Mouse (Mus musculus) kidney, adult 2 months (tissue): ENCODE results near the gene Hebp1. TPM values are rescaled to one million over a fixed set of nuclear protein-coding genes. Genes with fewer than 3 reads are reported as not detected.

Source experiments
- DNase-seq: peaks from one replicate; pipeline ENCODE4 v3.0.0; 2021
- H3K27ac ChIP-seq: fragments of 200-500 bp; 2 replicates; pipeline ENCODE4 v1.5.1; 2012; ENCODE audit warnings: low read depth, low read length, control low read depth, inconsistent platforms; ENCODE audit not compliant: insufficient read depth
- H3K27me3 ChIP-seq: fragments of 200-500 bp; replicated peaks from 2 replicates; pipeline ENCODE4 v1.6.1; 2012; ENCODE audit warnings: mild to moderate bottlenecking, moderate library complexity, low read length, inconsistent platforms; ENCODE audit not compliant: control insufficient read depth, insufficient read depth
- H3K36me3 ChIP-seq: fragments of 200-500 bp; 2 replicates; pipeline ENCODE4 v1.6.1; 2012; ENCODE audit warnings: mild to moderate bottlenecking, moderate library complexity, low read length, inconsistent platforms; ENCODE audit not compliant: control insufficient read depth, insufficient read depth
- H3K4me1 ChIP-seq: fragments of 200-500 bp; 2 replicates; pipeline ENCODE4 v1.6.1; 2011; ENCODE audit warnings: low read length; ENCODE audit not compliant: control insufficient read depth, insufficient read depth
- H3K4me3 ChIP-seq: fragments of 200-500 bp; 2 replicates; pipeline ENCODE4 v1.5.1; 2011; ENCODE audit warnings: mild to moderate bottlenecking, low read depth, low read length, control low read depth; ENCODE audit not compliant: insufficient read depth
- CTCF ChIP-seq: fragments of 200-500 bp; conservative IDR thresholded peaks from 2 replicates; pipeline ENCODE4 v1.5.1; 2011; ENCODE audit warnings: low read depth, mild to moderate bottlenecking, control low read depth, low read length, moderate library complexity, mixed read lengths; ENCODE audit not compliant: insufficient read depth, insufficient read length
- POLR2A ChIP-seq: fragments of 200-500 bp; IDR thresholded peaks from one replicate; pipeline ENCODE4 v1.6.1; 2011; ENCODE audit warnings: low read depth, low read length, control low read depth
- WGBS: fragments of 180-500 bp; shearing (Covaris S2); methylation state at CpG from one replicate; pipeline ENCODE4 v1.1.7; 2018; 5-methylcytosine and 5-hydroxymethylcytosine counted together
- polyA plus RNA-seq: library from polyadenylated mRNA; depleted of rRNA; stranded (reverse); fragments of >200 nt; gene quantifications from 2 replicates; pipeline ENCODE4 v1.2.3, GENCODE M21; 2012

Hebp1 gene
- polyA plus RNA-seq, 1 experiment: 82.9 TPM

DNA sequence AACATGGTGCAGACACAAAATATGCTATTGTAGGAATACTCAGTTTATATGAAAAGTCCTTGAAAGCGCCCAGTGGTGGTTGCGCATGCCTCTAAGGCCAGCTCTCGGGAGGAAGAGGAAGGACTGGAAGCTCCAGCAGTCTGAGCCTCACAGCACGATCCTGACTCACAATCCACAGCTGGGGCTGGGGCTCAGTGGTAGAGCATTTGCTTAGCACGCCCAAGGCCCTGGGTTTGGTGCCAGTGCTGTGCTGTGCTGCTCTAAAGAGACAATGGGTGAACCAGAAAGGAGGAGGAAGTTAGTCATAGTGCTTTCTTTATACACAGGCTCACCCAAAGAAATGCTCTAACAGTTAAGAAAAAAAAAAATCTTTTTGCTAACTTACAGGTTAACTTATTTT, 44.1 kb downstream of the Hebp1 start:
- Histone ChIP-seq H3K27me3 (no peaks in the 10 kb centered on the region), H3K4me1 (no peaks in the 10 kb centered on the region), H3K36me3 (no peaks in the 10 kb centered on the region), H3K27ac (no peak overlapping the region), H3K4me3 (no peak overlapping the region)
- 81% methylated on average over 5 of the region's 5 CpGs for WGBS
- no peak for TF ChIP-seq POLR2A
- DNase-seq: no peak

DNA sequence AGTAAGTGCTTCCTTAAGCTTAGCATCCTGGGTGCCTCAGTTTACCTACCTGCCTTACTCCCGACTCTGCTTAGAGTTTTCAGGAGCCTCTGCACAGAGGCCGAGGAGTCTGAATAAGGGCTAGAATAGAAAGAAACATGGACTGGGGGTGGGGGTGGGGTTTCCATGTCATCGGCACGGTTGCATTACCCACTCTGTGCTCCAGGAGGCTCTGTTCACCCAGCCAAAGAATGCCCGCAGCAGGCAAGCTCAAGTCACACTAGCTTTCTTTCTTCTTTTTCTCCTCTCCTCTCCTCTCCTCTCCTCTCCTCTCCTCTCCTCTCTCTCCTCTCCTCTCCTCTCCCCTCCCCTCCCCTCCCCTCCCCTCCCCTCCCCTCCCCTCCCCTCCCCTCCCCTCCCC, 47.5 kb downstream of the Hebp1 start:
- WGBS: 37% methylated on average over 5 of the region's 5 CpGs

DNA sequence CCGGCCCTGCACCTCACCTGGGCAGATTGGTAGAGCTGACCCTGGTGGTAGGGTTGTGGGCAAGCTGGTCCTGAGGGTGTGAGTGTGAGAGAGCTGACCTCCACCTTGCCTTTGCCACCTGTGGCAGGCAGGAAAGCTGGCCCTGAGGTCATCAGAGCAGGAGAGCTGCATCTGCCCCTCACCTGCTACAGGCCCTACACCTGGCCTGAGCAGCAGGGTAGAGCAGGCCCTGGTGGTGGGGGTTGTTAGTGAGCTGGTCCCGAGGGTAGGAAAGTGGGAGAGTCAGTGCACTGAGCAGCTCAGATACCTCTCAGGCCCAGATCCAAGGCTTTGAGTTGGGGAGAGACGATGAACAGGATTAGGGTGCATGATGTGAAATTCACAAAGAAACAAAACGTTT, 48.1 kb downstream of the Hebp1 start:
- no peaks in the 10 kb centered on the region for H3K27me3 ChIP-seq
- TF ChIP-seq CTCF (no peak), POLR2A (no peak)
- 89% methylated on average over 4 of the region's 4 CpGs for WGBS
- H3K36me3 ChIP-seq: no peaks in the 10 kb centered on the region
- no peak overlapping the region for H3K27ac ChIP-seq
- no peaks in the 10 kb centered on the region for H3K4me1 ChIP-seq
- no peak for DNase-seq
- H3K4me3 ChIP-seq: no peak overlapping the region

More for the DNA sequence above, 47.5 kb downstream of the Hebp1 start:
- no peak overlapping the region for H3K27ac ChIP-seq
- no peak overlapping the region for H3K4me3 ChIP-seq
- TF ChIP-seq CTCF: peak; percentile 71
- TF ChIP-seq POLR2A: no peak
- no peaks in the 10 kb centered on the region for H3K4me1 ChIP-seq
- H3K36me3 ChIP-seq: no peaks in the 10 kb centered on the region
- DNase-seq: no peak
- H3K27me3 ChIP-seq: no peaks in the 10 kb centered on the region

DNA sequence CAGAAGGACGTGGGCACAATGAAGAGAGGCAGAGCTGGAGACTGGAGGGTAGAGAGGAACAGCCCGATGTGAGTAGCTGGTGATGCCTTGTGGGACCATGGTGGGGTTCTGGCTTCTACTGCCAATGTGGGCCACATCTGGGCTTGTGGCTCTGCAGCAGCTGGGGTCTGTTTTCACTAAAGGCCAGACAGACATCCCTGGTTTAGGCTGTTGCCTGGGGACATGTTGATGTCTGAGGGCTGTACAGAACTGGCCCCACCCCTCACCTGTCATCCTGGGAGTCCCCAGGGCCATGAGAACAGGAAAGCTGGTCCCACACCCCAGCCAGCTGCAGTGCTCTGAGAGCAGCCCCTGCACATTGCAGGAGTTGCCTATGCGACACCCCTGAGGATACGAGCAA, 48.6 kb downstream of the Hebp1 start:
- TF ChIP-seq CTCF: no peak
- TF ChIP-seq POLR2A: no peak
- H3K4me1 ChIP-seq: no peaks in the 10 kb centered on the region
- H3K27ac ChIP-seq: no peak overlapping the region
- H3K36me3 ChIP-seq: no peaks in the 10 kb centered on the region
- H3K4me3 ChIP-seq: no peak overlapping the region
- DNase-seq: no peak
- H3K27me3 ChIP-seq: no peaks in the 10 kb centered on the region
- WGBS: 86% methylated on average over 4 of the region's 4 CpGs

DNA sequence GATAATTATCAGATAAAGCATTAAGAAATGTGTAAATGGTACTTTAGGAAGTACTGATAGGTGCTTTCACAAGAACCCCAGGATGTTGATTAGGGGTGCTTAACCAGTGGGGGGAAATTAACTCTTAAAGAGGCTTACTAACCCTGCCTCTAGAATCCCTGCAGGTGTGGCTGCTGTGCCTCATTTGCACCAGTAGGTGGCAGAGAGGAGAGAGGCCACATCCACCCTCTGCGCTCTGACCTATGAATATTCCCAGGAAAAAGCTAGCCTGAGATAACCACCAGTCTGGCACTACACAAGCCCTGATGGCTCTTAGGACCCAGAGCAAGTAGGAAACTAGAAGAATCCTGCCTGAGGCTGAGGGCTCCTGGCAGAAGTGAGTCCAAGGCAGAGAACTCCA, 49.3 kb downstream of the Hebp1 start:
- Histone ChIP-seq H3K27me3 (no peaks in the 10 kb centered on the region), H3K4me3 (no peak overlapping the region), H3K27ac (no peak overlapping the region), H3K4me1 (no peaks in the 10 kb centered on the region), H3K36me3 (no peaks in the 10 kb centered on the region)
- peak; percentile 30 for DNase-seq
- 39% methylated on average over 1 of the region's 1 CpGs for WGBS
- TF ChIP-seq POLR2A (no peak), CTCF (peak; percentile 82)

DNA sequence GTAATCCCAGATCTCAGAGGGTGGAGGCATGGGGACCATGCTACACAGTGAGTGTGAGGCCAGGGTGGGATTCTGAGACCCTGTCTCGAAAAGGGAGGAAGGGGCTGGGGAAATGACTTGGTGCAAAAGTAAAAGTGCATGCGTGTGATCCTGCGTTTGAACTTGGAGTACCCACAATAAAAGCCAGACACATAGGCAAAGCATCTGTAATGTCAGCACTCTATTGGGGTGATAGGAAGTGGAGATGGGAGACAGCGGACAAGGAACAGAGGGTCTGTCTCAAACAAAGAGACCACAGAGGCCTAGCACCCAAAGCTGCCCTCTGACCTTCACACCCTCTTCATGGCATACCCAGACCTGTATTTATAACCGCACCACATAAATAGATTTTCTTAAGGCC, 51.8 kb downstream of the Hebp1 start:
- WGBS: 92% methylated on average over 5 of the region's 5 CpGs
- Histone ChIP-seq H3K36me3 (no peaks in the 10 kb centered on the region), H3K4me3 (no peak overlapping the region), H3K27me3 (no peaks in the 10 kb centered on the region), H3K4me1 (no peaks in the 10 kb centered on the region), H3K27ac (no peak overlapping the region)
- no peak for TF ChIP-seq POLR2A
- TF ChIP-seq CTCF: no peak
- no peak for DNase-seq

DNA sequence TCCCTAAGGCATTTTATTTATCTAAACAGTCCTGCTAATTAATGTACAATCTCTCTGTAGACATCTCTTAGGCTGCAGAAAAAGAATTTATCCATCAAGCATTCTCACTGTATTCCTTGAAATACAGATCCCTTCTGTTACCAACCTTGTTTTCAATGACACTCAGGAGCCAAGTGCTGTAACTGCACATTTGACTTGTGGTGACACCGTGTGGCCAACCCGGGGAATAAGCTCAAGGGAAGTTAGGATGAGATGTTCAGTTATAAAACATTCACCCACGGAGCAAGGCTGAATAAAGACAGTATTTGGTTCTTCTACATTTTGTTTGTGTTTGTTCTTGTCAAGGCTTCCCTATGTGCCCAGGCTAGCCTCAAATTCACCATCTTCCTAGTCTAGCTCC, 53.3 kb downstream of the Hebp1 start:
- H3K36me3 ChIP-seq: no peaks in the 10 kb centered on the region
- no peaks in the 10 kb centered on the region for H3K4me1 ChIP-seq
- no peak overlapping the region for H3K4me3 ChIP-seq
- peak; percentile 42 for DNase-seq
- peak; percentile 80 for TF ChIP-seq CTCF
- TF ChIP-seq POLR2A: no peak
- no peak overlapping the region for H3K27ac ChIP-seq
- no peaks in the 10 kb centered on the region for H3K27me3 ChIP-seq
- WGBS: under 1% methylated on average over 3 of the region's 3 CpGs

DNA sequence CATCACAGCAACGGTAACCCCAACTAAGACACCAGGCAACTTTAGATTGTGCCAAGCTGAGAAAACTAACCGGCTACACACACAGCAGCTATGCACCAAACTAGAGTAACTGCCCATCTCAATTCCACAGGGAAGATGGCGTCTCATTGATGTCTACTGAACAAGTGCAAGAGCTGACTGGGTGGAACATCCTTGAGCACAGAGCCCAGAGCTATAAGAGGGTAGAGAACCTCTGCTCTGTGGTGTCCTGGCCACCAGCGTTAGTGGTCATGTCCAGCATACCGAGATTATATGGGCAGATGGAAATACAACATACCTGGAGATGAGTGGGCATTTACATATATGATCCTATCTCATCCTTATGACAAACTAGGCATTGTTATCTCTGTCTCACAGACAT, 54.7 kb downstream of the Hebp1 start:
- Histone ChIP-seq H3K27ac (no peak overlapping the region), H3K4me1 (no peaks in the 10 kb centered on the region), H3K4me3 (no peak overlapping the region), H3K27me3 (no peaks in the 10 kb centered on the region), H3K36me3 (no peaks in the 10 kb centered on the region)
- DNase-seq: no peak
- TF ChIP-seq CTCF (no peak), POLR2A (no peak)
- 97% methylated on average over 5 of the region's 5 CpGs for WGBS
